Mouse (Mus musculus): ENCODE measurements around the gene Trim63.
"Not testable (repeated sequence)": the region's sequence is repeated elsewhere in the genome, so short reads cannot be mapped to it uniquely, and the experiment has no call there.

The Trim63 gene

DNA sequence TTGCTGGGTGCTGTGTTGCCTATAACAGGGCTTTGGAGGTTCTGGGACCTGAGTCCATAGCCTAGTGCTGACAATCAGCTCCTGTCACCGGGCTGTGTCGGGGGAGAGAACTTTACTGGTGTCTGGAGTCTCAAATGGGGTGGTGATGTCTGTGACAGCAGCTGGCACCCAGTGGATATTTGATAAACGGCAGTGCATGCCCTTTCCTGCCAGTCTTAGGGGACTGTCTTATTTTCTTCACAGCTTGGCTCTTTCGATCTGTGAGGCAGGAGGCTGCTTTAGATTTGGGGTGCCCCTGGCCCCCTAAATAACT is 15.5 kb upstream of the Trim63 start:
- DNase-seq = no peak

DNA sequence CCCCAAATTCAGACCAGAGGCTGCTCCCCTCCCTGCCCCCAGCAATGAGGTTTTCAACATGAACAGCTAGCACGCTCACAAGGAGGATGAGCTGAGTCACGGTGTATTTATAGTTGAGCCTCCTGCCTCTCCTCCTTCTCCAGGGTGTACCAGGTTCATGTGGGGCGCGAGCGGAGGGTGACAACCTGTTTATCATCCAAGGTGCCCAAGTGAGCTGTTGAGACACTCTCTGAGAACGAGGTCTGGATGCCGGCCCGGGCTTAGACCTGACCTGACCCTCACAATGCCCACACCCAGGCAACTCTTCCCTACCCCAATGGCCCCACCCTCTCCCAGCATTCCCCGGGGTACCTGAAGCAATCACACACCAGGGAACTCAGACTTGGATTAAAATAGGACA is 14.6 kb upstream of the Trim63 start:
- no peak for DNase-seq

GRCm38 (mm10) chr4:134302084-134302483 is 12.8 kb upstream of the Trim63 start:
- DNase-seq = no peak

DNA sequence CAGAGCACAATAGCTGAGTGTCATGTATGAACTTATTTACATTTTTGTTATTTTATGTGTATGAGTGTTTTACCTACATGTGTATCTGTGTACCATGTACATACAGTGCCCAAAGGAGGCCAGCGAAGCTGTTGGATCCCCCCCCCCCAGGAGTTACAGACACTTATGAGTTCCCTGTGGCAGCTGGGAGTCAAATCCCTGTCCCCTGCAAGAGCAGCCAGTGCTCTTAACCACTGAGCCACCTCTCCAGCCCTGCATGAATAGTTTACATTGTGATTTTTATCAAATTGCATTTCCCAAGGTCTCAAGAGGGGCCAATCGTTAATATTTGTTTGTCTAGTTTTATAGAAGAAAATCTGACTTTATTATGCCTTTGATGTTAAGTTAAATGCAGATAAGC is 8.0 kb upstream of the Trim63 start:
- no peak for DNase-seq

DNA sequence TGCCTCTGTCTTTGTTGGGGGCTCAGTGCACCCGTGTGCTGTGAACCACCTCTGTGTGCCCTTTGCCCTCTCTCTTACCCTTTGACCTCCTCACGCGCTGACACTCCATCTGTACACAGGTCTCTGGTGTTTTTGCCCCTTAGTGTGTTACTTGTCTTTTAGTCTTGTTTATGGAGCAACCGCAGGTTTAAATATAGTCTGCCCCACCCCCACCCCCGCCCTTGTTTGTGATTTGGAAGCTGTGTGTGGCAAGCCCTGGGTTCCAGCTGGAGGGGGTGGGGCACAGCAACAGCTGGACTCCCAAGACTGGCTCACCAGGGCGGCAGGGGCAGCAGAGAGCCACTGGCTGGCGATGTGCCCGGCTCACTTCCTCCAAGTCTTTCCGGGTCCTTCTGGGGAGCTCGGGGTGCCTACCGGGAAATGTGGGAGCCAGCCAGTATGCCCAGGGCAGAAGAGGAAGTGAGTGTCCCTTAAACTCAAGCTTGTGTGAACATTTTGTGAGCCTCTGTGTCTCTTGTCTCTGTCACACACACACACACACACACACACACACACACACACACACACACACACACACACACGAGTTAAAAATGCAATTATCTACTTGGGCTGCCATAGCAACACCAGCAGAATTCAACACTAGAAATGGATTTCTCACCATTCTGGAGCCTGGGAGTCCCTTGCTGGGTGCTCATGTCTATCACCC is 7.4 kb upstream of the Trim63 start:
- peak; percentile 65 to 76 for DNase-seq

- peak; percentile 57 to 71 for DNase-seq
Measured at GRCm38 (mm10) chr4:134310106-134310505, 4.8 kb upstream of the Trim63 start.

- no peak for DNase-seq
Measured at GRCm38 (mm10) chr4:134310656-134311055, 4.3 kb upstream of the Trim63 start.

DNA sequence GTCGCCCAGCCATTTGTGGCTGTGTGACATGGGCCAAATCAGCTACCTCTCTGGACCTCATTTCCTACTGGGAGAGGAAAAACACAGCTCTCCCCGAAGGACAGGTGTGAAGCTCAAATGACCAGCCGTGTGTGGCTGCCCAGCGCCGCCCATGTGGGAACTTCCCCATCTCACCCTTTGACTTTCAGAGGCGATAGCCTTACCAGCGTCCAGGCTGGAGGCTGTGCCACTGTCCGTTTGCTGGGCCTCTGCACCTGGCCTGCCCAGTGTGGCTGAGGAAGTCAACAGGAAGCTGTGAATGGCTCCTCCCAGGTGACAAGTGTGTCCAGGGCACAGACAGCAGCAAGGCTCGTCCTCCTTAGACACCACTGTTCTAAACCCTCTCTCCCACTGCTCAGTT is 3.1 kb upstream of the Trim63 start:
- no peak for DNase-seq

DNA sequence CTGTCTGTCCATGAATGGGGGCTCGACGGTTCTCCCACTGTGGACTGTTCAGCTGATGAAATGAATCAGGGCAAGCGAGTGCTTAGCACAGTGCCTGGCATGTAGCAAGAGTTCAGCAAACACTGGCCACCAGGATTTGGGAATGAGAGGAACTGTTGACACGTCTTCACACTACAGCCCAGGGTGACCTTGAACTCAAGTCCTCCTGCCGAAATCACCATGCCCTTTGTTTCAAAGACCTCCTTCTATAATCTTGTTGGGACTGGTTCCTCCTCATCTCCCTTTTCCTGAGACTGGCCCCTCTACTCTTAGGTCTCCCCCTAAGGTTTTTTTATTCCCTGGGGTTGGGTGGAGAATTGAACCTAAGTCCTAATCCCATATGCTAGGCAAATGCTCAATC is 2.6 kb upstream of the Trim63 start:
- DNase-seq = no peak

GRCm38 (mm10) chr4:134312901-134313300 is 2.0 kb upstream of the Trim63 start:
- DNase-seq = peak in 1 of 2 experiments; percentile 37

DNA sequence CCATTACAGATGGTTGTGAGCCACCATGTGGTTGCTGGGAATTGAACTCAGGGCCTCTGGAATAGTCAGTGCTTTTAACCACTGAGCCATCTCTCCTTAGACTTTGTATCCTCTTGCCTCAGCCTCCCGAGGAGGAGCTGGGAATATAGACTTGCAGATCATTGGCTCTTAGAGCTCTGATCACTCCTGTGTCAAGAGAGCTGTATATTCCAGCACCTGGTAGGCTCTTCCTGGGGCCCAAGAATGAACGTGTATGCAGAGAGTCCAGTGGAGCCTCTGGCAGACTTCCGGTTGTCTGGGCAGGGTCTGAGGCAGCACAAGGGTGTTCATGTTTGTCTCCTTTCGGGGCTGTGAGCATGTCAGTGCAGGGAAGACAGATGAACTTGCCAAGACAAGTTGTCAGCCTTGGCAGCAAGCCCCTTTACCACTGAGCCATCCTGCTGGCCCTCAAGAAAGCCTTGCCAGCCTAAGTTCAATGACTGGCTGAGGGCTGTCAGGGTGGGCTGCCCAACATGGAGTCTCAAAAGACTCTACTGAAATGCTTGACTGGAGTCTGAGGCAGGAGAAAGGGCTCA is 752 bp upstream of the Trim63 start:
- no peak for DNase-seq

GRCm38 (mm10) chr4:134315470-134315869 is 550 bp downstream of the Trim63 start:
- DNase-seq = no peak

GRCm38 (mm10) chr4:134316390-134316789 is 1.5 kb downstream of the Trim63 start:
- peak; percentile 35 to 50 for DNase-seq

- DNase-seq = no peak
Measured at GRCm38 (mm10) chr4:134319074-134319473, 4.2 kb downstream of the Trim63 start.

DNA sequence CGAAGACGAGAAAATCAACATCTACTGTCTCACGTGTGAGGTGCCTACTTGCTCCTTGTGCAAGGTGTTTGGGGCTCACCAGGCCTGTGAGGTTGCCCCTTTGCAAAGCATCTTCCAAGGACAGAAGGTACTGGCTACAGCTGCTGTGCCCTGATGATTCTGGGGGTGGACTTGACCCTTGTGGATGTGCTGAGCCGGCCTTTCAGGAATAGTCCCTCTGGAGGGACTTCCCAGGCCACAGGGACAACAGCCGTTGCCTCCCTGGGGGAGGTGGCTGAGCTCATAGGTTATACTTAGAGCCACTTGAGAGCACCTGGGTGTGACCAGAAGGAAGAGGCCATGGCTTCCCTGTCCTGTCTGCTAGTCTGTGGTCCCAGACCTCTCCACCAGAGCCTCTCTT is 4.8 kb downstream of the Trim63 start:
- no peak for DNase-seq

- peak in 1 of 2 experiments; percentile 39 for DNase-seq
Measured at GRCm38 (mm10) chr4:134321524-134321923, 6.6 kb downstream of the Trim63 start.

DNA sequence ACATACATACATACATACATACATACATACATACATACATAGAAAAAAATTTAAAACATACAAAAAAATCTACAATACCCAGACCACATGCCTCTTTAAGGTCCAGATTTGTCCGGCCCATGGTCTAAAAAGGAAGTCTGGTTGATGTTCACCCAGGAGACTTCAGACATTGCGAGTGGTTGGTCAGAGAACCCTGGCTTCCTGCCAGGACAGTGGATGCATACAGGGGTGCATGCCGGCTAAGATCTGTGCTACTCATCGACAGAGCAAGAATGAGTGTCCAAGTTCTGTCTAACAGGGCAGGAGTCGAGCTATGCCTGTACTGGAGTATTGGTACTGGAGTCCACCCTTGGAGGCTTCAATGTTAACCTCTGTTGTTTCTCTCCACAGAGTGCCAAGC is 9.7 kb downstream of the Trim63 start:
- peak; percentile 84 to 89 for DNase-seq

DNA sequence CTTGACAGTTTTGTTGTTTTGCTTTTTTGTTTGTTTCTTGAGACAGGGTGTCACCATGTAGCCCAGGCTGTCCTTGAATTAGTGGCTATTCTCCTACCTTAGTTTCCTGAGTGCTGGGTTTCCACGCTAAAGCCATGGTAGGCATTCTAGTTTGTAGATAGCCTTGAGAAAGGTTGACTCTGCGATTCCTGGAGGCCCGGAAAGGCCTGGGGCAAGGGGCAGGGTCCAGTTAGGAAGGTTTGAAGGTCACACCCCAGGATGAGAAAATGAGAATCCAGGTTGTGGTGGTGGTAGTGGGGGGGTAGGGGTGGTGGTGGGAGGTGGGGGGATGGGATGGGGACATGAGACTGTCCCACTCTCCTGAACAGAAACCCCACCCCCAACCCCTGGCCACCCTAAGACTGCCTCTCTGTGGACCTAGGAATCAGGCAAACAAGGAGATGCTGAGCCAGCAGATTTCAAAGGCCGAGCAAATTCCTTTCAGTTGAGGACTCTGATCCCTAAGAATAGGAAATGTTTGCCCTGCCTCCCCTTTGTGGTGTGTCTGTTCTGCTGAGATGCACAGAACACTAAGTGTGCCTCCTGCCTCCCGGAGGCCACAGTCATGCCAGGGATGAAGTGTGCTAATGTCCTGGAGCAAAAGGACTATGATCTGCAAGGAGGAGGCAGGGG is 12.1 kb downstream of the Trim63 start:
- DNase-seq = peak; percentile 86 to 90

DNA sequence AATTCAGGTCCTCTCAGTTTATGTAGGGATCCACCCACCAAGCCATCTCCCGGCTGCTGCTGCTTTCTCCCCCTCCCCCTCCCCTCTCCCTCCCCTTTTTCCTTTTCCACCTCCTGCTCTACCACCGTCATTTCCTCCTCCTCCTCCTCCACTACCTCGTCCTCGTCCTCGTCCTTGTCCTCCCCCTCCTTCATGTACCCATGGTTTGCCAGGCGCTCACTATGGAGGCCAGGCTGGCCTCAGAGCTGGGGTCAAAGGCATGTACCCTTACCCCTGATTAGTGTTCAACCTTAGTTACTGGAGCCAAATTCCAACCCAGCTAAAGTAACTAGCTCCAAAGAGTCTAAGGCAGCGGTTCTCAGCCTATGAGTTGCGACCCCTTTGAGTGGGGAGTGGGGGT is 13.2 kb downstream of the Trim63 start:
- peak; percentile 55 to 62 for DNase-seq

DNA sequence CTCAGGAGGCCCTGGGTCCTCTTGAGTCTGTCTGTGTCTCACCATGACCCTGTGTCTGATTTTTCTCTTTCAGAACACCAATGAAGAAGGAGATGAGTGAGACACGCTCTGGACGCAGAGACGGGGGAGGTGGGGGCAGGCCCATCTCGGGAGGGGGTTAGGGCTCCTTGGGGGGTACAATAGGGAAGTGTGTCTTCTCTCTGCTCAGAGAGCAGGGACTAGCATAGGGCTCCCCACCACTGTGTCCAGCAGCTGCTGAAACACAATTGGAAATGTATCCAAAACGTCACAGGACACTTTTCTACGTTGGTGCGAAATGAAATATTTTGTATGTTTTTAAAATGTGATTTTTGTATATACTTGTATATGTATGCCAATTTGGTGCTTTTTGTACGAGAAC is 13.9 kb downstream of the Trim63 start:
- no peak for DNase-seq

- peak; percentile 75 to 78 for DNase-seq
Measured at GRCm38 (mm10) chr4:134330281-134330680, 15.4 kb downstream of the Trim63 start.

- not testable (repeated sequence) for DNase-seq
Measured at GRCm38 (mm10) chr4:134341231-134341630, 26.3 kb downstream of the Trim63 start.

DNA sequence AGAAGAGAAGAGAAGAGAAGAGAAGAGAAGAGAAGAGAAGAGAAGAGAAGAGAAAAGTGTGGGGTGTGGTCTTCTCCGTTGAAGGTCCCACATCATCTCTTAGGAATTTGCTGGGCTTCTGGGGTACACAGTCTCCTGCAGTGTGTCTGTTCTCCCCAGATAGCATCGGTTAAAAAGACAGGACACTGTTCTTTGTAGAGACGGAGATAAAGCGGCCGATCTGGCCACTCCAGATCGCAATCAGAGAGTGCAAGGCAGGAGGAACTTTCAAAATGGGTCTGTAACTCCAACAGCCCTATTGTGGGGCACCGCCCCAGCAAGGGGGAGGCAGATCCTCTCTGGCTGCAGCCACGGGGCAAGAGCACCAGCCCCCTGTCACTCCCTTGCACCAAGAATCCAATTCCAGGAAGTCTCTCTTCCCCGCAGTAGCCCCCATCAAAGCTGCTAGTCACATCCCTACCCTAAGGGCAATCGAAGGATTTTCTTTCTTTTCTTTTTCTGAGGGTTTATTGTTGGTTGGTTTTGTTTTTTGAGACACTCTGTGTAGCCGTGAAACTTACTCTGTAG is 27.4 kb downstream of the Trim63 start:
- no peak for DNase-seq

All from kidney, adult 8-10 months (tissue).